Mouse (Mus musculus) myocyte (in vitro differentiated cells): ENCODE results near the gene Cby1. TPM values are rescaled to one million over a fixed set of nuclear protein-coding genes. Genes with fewer than 3 reads are reported as not detected.

ENCODE experiments used
- H3K27me3 ChIP-seq: one replicate; pipeline ENCODE4 v1.6.1; 2011; ENCODE audit not compliant: control insufficient read depth, insufficient read depth, insufficient read length
- H3K36me3 ChIP-seq: one replicate; pipeline ENCODE4 v1.6.1; 2011; ENCODE audit not compliant: control insufficient read depth, insufficient read depth
- H3K4me2 ChIP-seq: one replicate; pipeline ENCODE4 v1.6.1; 2011; ENCODE audit warnings: low read depth, control low read depth
- H3K4me3 ChIP-seq: one replicate; pipeline ENCODE4 v1.5.1; 2011; ENCODE audit warnings: mild to moderate bottlenecking, control low read depth, moderate library complexity
- H3K79me2 ChIP-seq: one replicate; pipeline ENCODE4 v1.6.1; 2011; ENCODE audit not compliant: control insufficient read depth, insufficient read depth
- H3ac ChIP-seq: one replicate; pipeline ENCODE4 v1.6.1; 2011; ENCODE audit not compliant: control insufficient read depth, insufficient read length
- CEBPB ChIP-seq: IDR thresholded peaks from 2 replicates; pipeline ENCODE4 v1.6.1; 2011; ENCODE audit warnings: mild to moderate bottlenecking, moderate library complexity; ENCODE audit not compliant: poor library complexity, insufficient read depth, severe bottlenecking
- E2F4 ChIP-seq: IDR thresholded peaks from one replicate; pipeline ENCODE4 v1.6.1; 2011; ENCODE audit warnings: mild to moderate bottlenecking, control low read depth, moderate library complexity; ENCODE audit not compliant: insufficient read depth
- MAX ChIP-seq: IDR thresholded peaks from one replicate; pipeline ENCODE4 v1.6.1; 2011; ENCODE audit warnings: low read depth, mild to moderate bottlenecking, control low read depth
- MYOD1 ChIP-seq, 3 experiments: IDR thresholded peaks; one replicate each; pipeline ENCODE4 v1.6.1; 2011; ENCODE audit warnings: control low read depth in 2 of 3, low read depth in 2 of 3, mild to moderate bottlenecking in 2 of 3, moderate library complexity in 1 of 3; ENCODE audit not compliant: insufficient read length in 2 of 3, control insufficient read depth in 1 of 3
- MYOG ChIP-seq, 3 experiments: IDR thresholded peaks; one replicate each; pipeline ENCODE4 v1.6.1; 2011; ENCODE audit warnings: control low read depth in 2 of 3, low read depth in 2 of 3, mild to moderate bottlenecking in 2 of 3; ENCODE audit not compliant: insufficient read length in 2 of 3, control insufficient read depth in 1 of 3, insufficient read depth in 1 of 3
- POLR2A ChIP-seq: IDR thresholded peaks from one replicate; pipeline ENCODE4 v1.6.1; 2011; ENCODE audit warnings: low read depth, mild to moderate bottlenecking, control low read depth, moderate library complexity; ENCODE audit not compliant: insufficient read length
- POLR2AphosphoS2 ChIP-seq: IDR thresholded peaks from one replicate; pipeline ENCODE4 v1.6.1; 2011; ENCODE audit warnings: low read depth, control low read depth; ENCODE audit not compliant: insufficient read length
- REST ChIP-seq: IDR thresholded peaks from one replicate; pipeline ENCODE4 v1.6.1; 2011; ENCODE audit warnings: mild to moderate bottlenecking, control low read depth, moderate library complexity; ENCODE audit not compliant: insufficient read depth, insufficient read length
- SRF ChIP-seq: IDR thresholded peaks from one replicate; pipeline ENCODE4 v1.6.1; 2011; ENCODE audit warnings: low read depth; ENCODE audit not compliant: control insufficient read depth, insufficient read length
- TCF12 ChIP-seq: IDR thresholded peaks from one replicate; pipeline ENCODE4 v1.6.1; 2011; ENCODE audit warnings: mild to moderate bottlenecking, control low read depth; ENCODE audit not compliant: poor library complexity, insufficient read depth, severe bottlenecking
- TCF3 ChIP-seq: IDR thresholded peaks from one replicate; pipeline ENCODE4 v1.6.1; 2011; ENCODE audit warnings: low read depth, control low read depth; ENCODE audit not compliant: insufficient read length
- USF1 ChIP-seq: IDR thresholded peaks from one replicate; pipeline ENCODE4 v1.6.1; 2011; ENCODE audit warnings: low read depth, mild to moderate bottlenecking, control low read depth, moderate library complexity
- polyA plus RNA-seq: library from polyadenylated mRNA; unstranded; fragments of >200 nt; fragmentation: generic; extraction: Trizol; gene quantifications from one replicate; pipeline ENCODE4 v1.2.1, GENCODE M21; 2012; ENCODE audit warnings: missing spikeins

Cby1 gene
- polyA plus RNA-seq, 1 experiment = 41.6 TPM

DNA sequence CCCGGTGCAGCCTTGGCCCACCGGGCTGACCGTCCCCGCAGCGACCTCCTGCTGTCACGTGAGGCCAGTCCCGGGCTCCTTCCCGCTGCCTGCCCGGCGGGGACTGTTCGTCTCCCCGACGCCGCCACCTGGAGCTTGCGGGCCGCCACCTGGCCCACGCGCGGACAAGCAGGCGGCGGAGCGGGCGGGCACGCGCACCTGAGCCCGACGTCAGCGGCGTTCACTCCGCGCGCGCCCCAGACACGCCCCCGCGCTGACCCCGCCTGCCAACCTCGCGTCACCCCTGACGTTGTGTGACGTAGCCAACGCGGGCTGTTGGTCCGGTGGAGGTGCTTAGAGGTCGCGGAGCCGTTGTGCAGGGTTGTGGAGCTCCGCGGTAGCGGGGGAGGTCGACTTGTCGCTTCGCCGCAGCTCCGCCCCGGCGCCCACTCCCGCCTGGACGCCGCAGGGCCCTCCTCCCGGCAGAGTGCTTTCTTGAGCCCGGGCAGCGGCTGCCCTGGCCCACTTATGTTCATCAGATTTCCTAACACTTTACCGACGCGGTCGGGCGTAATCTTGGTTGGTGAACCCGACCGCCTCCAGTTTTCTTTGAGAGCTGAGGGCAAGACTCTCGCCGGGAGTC lies 28.8 kb downstream of the Cby1 start, which contains the start of gene Josd1:
TSS of gene Josd1 (minus strand) at position 274 of the 622 bp plus-strand sequence.
- Histone ChIP-seq H3ac (peak within 1 kb of the TSS; percentile 84), H3K4me2 (peak within 1 kb of the TSS; percentile 91), H3K36me3 (no peaks in the 10 kb centered on the region), H3K27me3 (no peaks in the 10 kb centered on the region), H3K79me2 (peaks cover 62% of the 10 kb centered on the region), H3K4me3 (peak within 1 kb of the TSS; percentile 61)
- no peak for TF ChIP-seq REST
- TF ChIP-seq POLR2A = peak; percentile 96
- peak; percentile 66 for TF ChIP-seq SRF
- TF ChIP-seq E2F4 = peak; percentile 26
- peak; percentile 69 for TF ChIP-seq USF1
- no peak for TF ChIP-seq CEBPB
- peak; percentile 34 for TF ChIP-seq TCF3
- peak; percentile 95 for TF ChIP-seq POLR2AphosphoS2
- TF ChIP-seq TCF12 = no peak
- peak in 2 of 3 experiments; percentile 22 to 51 for TF ChIP-seq MYOD1 (IDR thresholded peaks at IDR 0.05; ENCODE audit: control insufficient read depth in 1 of 3, insufficient read length in 2 of 3, low read depth in 2 of 3)
- no peak for TF ChIP-seq MAX
- TF ChIP-seq MYOG (IDR thresholded peaks at IDR 0.05; ENCODE audit: control insufficient read depth in 1 of 3, insufficient read depth in 1 of 3, insufficient read length in 2 of 3, low read depth in 2 of 3) = peak in 1 of 3 experiments; percentile 54

DNA sequence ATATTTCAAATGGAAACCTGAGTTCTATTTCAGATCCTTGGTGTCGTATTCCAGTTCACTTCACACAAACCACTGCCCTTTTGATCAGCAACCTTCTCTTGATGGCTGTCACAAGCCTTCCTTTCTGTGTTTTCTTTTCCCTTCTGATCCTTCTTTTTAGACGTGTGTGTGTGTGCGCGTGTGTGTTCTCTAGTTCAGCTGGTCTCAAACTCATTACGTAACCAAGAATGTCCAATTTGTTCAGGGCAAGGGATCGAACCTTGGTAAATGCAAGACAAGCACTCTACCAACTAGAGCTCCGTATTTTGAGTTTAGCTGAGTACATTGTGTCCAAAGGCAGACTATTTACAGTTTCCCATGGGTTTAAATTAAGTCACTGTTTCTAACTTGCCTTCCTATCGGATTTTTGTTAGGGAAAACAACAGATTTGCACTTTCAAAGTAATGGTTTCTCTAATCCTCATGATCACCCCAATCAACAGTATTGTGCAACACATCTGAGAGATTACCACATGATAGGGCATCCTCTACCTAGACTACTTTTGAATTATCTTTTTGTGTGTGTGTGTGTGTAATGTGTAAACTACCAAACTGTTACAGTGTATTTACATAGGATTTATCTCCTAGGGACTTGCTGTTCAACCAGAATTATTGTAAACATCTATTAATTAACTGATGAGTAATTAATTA lies 29.4 kb downstream of the Cby1 start:
- Histone ChIP-seq H3K4me2 (peak overlapping the region; percentile 91), H3K36me3 (no peaks in the 10 kb centered on the region), H3ac (peak overlapping the region; percentile 84), H3K27me3 (no peaks in the 10 kb centered on the region), H3K79me2 (peaks cover 62% of the 10 kb centered on the region), H3K4me3 (peak overlapping the region; percentile 61)
- TF ChIP-seq SRF (no peak), CEBPB (peak; percentile 82)

DNA sequence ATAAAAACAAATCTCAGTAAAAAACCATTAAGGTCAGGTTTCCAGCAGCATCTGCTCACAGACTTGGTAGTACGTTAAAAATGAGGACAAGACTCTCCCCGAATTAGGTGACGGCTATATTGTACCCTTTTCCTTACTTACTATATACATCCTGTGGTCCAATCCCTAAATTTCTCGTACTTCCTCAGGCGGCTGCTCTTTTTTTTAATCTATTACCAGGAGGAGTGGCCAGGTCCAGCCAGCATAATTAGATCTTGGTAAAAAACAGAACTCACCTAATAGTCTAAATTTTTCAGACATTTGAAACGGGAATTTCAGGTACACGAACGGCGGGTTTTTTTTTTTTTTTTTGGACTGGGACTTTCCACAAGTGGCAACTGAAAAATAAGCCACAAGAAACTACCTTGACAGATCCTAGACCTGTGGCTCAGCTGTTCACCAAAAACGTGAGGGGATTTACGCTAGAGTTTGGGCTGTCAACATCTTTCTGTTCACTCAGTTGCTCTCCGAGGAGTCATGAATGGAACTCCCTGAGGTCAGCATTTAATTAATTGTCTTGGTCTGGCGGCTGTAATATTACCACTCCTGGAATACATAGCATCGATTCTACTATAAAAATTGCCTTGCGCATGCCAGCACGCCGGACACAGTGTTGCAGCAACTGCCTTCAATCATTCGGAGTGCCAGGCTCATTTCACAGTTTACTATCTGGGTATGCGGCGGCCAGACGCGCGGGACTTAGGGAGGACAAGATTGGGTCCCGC lies 30.8 kb downstream of the Cby1 start:
- TF ChIP-seq TCF3 = no peak
- TF ChIP-seq E2F4 = no peak
- TF ChIP-seq POLR2A = peak; percentile 61
- no peak for TF ChIP-seq MYOG (IDR thresholded peaks at IDR 0.05; ENCODE audit: control insufficient read depth in 1 of 3, insufficient read depth in 1 of 3, insufficient read length in 2 of 3, low read depth in 2 of 3)
- no peak for TF ChIP-seq TCF12
- peak; percentile 28 for TF ChIP-seq POLR2AphosphoS2
- peak; percentile 38; the same call in 1 of the 2 replicates for TF ChIP-seq CEBPB
- TF ChIP-seq MAX = no peak
- no peak for TF ChIP-seq USF1
- TF ChIP-seq MYOD1 (IDR thresholded peaks at IDR 0.05; ENCODE audit: control insufficient read depth in 1 of 3, insufficient read length in 2 of 3, low read depth in 2 of 3) = peak in 1 of 3 experiments; percentile 10
- Histone ChIP-seq H3K79me2 (peaks cover 61% of the 10 kb centered on the region), H3ac (no peak overlapping the region), H3K4me2 (peak overlapping the region; percentile 94), H3K27me3 (no peaks in the 10 kb centered on the region), H3K4me3 (peak overlapping the region; percentile 46), H3K36me3 (no peaks in the 10 kb centered on the region)

DNA sequence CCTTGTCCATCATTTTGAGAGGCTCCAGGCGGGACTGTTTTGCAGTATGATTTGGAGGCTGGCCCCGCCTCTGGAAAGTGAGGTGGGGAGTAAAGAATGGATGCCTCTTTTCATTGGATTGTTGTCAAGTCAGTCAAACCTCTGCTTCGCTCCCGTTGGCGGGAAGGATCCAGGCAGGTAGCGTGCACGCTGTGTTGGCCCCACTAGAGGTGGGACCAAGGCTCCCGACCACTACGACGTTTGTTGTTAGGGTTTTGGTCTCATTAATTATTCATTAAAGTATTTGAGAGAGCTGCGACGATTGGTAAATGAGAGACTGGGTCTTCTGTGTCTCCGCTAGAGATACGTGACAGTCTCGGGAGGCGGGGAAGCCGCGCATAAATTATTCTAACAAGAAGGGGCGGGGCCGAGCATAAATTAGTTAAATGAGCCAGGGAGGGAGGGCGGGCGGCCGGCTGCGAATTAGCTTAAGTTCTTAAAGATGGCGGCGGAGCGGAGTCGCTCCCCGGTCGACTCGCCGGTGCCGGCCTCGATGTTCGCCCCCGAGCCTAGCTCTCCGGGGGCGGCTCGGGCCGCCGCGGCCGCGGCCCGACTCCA lies 31.5 kb downstream of the Cby1 start, which contains the start of gene Gtpbp1:
TSS of gene Gtpbp1 (plus strand) at position 420 of the 597 bp plus-strand sequence.
- Histone ChIP-seq H3K27me3 (no peaks in the 10 kb centered on the region), H3K4me3 (peak within 1 kb of the TSS; percentile 46), H3K36me3 (no peaks in the 10 kb centered on the region), H3K4me2 (peak within 1 kb of the TSS; percentile 94), H3K79me2 (peaks cover 61% of the 10 kb centered on the region), H3ac (peak within 1 kb of the TSS; percentile 75)
- TF ChIP-seq REST = no peak
- TF ChIP-seq E2F4 = peak; percentile 86
- TF ChIP-seq POLR2A = peak; percentile 69
- peak; percentile 41 for TF ChIP-seq SRF
- TF ChIP-seq POLR2AphosphoS2 = peak; percentile 78
